Mouse (Mus musculus) CD4-positive, CD25-positive, alpha-beta regulatory T cell, adult 9 weeks (primary cell): ENCODE results near the gene Gas8. TPM values are rescaled to one million over a fixed set of nuclear protein-coding genes. Genes with fewer than 3 reads are reported as not detected.

Experiments used
- polyA plus RNA-seq: library from polyadenylated mRNA; unstranded; fragments of 100-300 nt; shearing (Covaris generic); gene quantifications from one replicate; pipeline ENCODE4 v1.2.1, GENCODE M21; 2017

Gas8 gene
- polyA plus RNA-seq, result 8.3 TPM

GRCm38 (mm10) chr8:123518667-123519066 lies at the start of gene Gas8:
Gene Gas8, plus strand, starts transcription at chr8:123518834.

GRCm38 (mm10) chr8:123477737-123478258 lies 40.8 kb upstream of the Gas8 start, which contains the start of gene Afg3l1:
Gene Afg3l1, plus strand, starts transcription at chr8:123477903.

GRCm38 (mm10) chr8:123514781-123515539 lies 3.7 kb upstream of the Gas8 start, which contains the start of gene Dbndd1:
Gene Dbndd1, minus strand, starts transcription at chr8:123515463.

Other genes starting within 250 kb of the Gas8 start
- 7.4 TPM for gene Fanca, start 200.3 kb upstream of the Gas8 start, polyA plus RNA-seq
- gene Spire2, start 186.1 kb upstream of the Gas8 start, polyA plus RNA-seq, result not detected
- 356 TPM for gene Tcf25, start 145.1 kb upstream of the Gas8 start, polyA plus RNA-seq
- 0.07 TPM for gene Mc1r, start 111.7 kb upstream of the Gas8 start, polyA plus RNA-seq
- gene Tubb3, start 107.4 kb upstream of the Gas8 start, polyA plus RNA-seq, result 0.33 TPM
- 19.8 TPM for gene Def8, start 95.3 kb upstream of the Gas8 start, polyA plus RNA-seq
- 65.8 TPM for gene Afg3l1, start 40.9 kb upstream of the Gas8 start, polyA plus RNA-seq
- gene Dbndd1, start 3.4 kb upstream of the Gas8 start, polyA plus RNA-seq, result not detected
- not detected for gene Rhou, start 135.1 kb downstream of the Gas8 start, polyA plus RNA-seq